Mouse (Mus musculus) limb, embryonic 14.5 days (tissue): ENCODE data around the gene Bloc1s1. TPM values are rescaled to one million over a fixed set of nuclear protein-coding genes. Genes with fewer than 3 reads are reported as not detected.

ENCODE experiments used
- ATAC-seq: fragments of 200-750 bp; cut with Nextera tagmentation; 2 replicates; pipeline ENCODE4 v1.8.0; 2017; ENCODE audit warnings: low read depth, moderate number of reproducible peaks, moderate TSS enrichment; ENCODE audit not compliant: low FRiP score
- DNase-seq: peaks from one replicate; pipeline ENCODE4 v3.0.0-alpha.2; 2015; ENCODE audit warnings: low spot score
- H3K27ac ChIP-seq: fragments of 300-500 bp; sonication (generic); replicated peaks from 2 replicates; pipeline ENCODE4 v1.5.1; 2014; ENCODE audit warnings: low read depth, mild to moderate bottlenecking, low read length, moderate library complexity, mixed read lengths
- H3K27me3 ChIP-seq: fragments of 300-500 bp; sonication (generic); 2 replicates; pipeline ENCODE4 v1.6.1; 2014; ENCODE audit warnings: low read length, mixed read lengths; ENCODE audit not compliant: control insufficient read depth, insufficient read depth
- H3K36me3 ChIP-seq: fragments of 300-500 bp; sonication (generic); 2 replicates; pipeline ENCODE4 v1.6.1; 2014; ENCODE audit warnings: mild to moderate bottlenecking, low read length, moderate library complexity, mixed read lengths; ENCODE audit not compliant: control insufficient read depth, insufficient read depth
- H3K4me1 ChIP-seq: fragments of 300-500 bp; sonication (generic); 2 replicates; pipeline ENCODE4 v1.6.1; 2014; ENCODE audit warnings: antibody characterized with exemption, low read length, mixed read lengths; ENCODE audit not compliant: control insufficient read depth, insufficient read depth
- H3K4me2 ChIP-seq: fragments of 300-500 bp; sonication (generic); replicated peaks from 2 replicates; pipeline ENCODE4 v1.6.1; 2014; ENCODE audit warnings: low read depth, mild to moderate bottlenecking, low read length, moderate library complexity; ENCODE audit not compliant: severe bottlenecking
- H3K4me3 ChIP-seq: fragments of 300-500 bp; sonication (generic); replicated peaks from 2 replicates; pipeline ENCODE4 v1.5.1; 2014; ENCODE audit warnings: low read length
- H3K9ac ChIP-seq: fragments of 300-500 bp; sonication (generic); 2 replicates; pipeline ENCODE4 v1.6.1; 2014; ENCODE audit warnings: mild to moderate bottlenecking, low read depth, low read length, moderate library complexity; ENCODE audit not compliant: severe bottlenecking
- H3K9me3 ChIP-seq: fragments of 300-500 bp; sonication (generic); 2 replicates; pipeline ENCODE4 v1.6.1; 2016; ENCODE audit warnings: low read length; ENCODE audit not compliant: control insufficient read depth
- POLR2A ChIP-seq: fragments of 200-500 bp; IDR thresholded peaks from 2 replicates; pipeline ENCODE4 v1.8.0; 2012; ENCODE audit warnings: inconsistent platforms, mild to moderate bottlenecking, moderate library complexity, borderline replicate concordance; ENCODE audit not compliant: insufficient read depth, insufficient read length; ENCODE audit errors: extremely low read depth
- WGBS: fragments of 180-500 bp; shearing (Covaris S2); extraction: QIAGEN DNeasy Blood & Tissue Kit; methylation state at CpG from one replicate; pipeline ENCODE4 v1.1.7; 2014; 5-methylcytosine and 5-hydroxymethylcytosine counted together
- polyA plus RNA-seq, 2 experiments: library from polyadenylated mRNA; depleted of rRNA in 1 of 2; stranded (reverse) in 1 of 2; unstranded in 1 of 2; fragments of >200 nt; fragmentation: Nextera tagmentation in 1 of 2; extraction: Ambion mirVana in 1 of 2; gene quantifications; 2 replicates each; pipeline versions ENCODE4 v1.2.1 to v1.2.3; 2012 to 2014

Gene Bloc1s1
- polyA plus RNA-seq, 2 experiments, result 262 to 285 TPM

DNA sequence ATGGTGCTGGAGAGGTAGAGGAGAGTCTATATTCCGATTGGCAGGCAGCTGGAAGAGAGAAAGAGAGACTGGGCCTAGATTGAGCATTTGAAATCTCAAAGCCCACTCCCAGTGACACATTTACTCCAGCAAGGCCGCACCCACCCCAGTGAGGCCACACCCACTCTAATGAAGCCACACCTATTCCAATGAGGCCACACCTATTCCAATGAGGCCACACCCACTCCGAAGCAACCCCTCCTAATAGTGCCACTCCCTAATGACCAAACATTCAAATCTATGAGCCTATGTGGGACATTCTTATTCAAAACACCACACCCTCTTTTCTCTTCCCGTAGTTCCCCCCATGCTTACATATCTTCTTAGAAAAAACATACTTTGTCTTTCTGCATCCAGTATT, 23.7 kb upstream of the Bloc1s1 start:
- no peak overlapping the region for H3K4me2 ChIP-seq
- H3K9me3 ChIP-seq, result no peaks in the 10 kb centered on the region
- no peaks in the 10 kb centered on the region for H3K36me3 ChIP-seq
- H3K9ac ChIP-seq, result no peak overlapping the region
- DNase-seq (no peak), ATAC-seq (no peak)
- H3K27ac ChIP-seq, result no peak overlapping the region
- H3K4me3 ChIP-seq, result no peak overlapping the region
- H3K27me3 ChIP-seq, result no peaks in the 10 kb centered on the region
- no peak for TF ChIP-seq POLR2A
- H3K4me1 ChIP-seq, result no peaks in the 10 kb centered on the region
- 87% methylated on average over 4 of the region's 4 CpGs for WGBS

DNA sequence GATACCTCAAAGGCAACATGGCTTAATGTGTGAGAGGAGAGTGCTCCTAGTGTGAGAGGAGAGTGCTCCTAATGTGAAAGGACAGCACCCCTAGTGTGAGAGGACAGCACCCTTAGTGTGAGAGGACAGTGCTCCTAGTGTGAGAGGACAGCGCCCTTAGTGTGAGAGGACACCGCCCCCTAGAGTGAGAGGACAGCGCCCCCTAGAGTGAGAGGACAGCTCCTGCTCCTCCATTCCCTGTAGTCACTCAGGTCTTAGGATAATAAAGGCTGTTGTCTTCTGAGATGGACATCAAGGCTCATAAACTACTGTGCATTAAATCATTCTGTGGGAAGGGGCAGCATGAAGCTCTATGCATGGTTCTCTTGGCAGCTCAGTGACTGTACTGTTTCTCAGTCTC, 21.8 kb upstream of the Bloc1s1 start:
- DNase-seq (no peak), ATAC-seq (no peak)
- Histone ChIP-seq H3K4me1 (no peaks in the 10 kb centered on the region), H3K4me2 (no peak overlapping the region), H3K27me3 (no peaks in the 10 kb centered on the region), H3K9me3 (no peaks in the 10 kb centered on the region), H3K9ac (no peak overlapping the region), H3K36me3 (no peaks in the 10 kb centered on the region), H3K27ac (no peak overlapping the region), H3K4me3 (no peak overlapping the region)
- 17% methylated on average over 3 of the region's 3 CpGs for WGBS
- TF ChIP-seq POLR2A, result no peak

DNA sequence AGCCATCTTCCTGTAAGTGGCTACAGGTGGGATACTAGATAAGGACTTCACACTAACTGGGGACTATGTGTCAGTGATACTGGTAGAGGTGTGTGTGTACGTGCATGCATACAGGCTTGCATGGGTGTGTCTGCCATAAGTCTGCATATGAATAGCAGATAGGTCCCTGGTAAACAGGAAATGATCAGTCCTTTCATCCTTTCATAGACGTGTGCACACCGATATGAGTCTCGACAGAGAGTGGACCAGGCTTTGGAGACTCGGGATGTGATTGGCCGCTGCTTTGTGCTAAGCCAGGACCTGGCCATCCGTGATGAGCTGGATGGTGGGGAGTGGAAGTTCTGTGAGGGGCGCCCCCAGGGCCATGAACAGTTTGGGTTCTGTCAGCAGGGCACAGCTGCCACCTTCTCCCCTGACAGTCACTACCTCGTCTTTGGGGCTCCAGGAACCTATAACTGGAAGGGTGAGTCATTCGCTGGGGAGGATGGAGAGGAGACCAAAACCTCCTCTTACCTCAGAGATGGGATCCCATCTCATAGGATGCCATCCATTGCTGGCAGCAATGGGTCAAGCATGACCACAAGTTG, 16.7 kb upstream of the Bloc1s1 start:
- no peak overlapping the region for H3K9ac ChIP-seq
- H3K27me3 ChIP-seq, result 0 out of 2 replicates have a peak, but pooled peaks cover 7% of the 10 kb centered on the region
- no peak for DNase-seq
- 85% methylated on average over 10 of the region's 10 CpGs for WGBS
- H3K4me1 ChIP-seq, result no peaks in the 10 kb centered on the region
- no peak overlapping the region for H3K27ac ChIP-seq
- ATAC-seq, result no peak
- H3K4me2 ChIP-seq, result no peak overlapping the region
- no peaks in the 10 kb centered on the region for H3K9me3 ChIP-seq
- no peak overlapping the region for H3K4me3 ChIP-seq
- no peaks in the 10 kb centered on the region for H3K36me3 ChIP-seq
- no peak for TF ChIP-seq POLR2A

DNA sequence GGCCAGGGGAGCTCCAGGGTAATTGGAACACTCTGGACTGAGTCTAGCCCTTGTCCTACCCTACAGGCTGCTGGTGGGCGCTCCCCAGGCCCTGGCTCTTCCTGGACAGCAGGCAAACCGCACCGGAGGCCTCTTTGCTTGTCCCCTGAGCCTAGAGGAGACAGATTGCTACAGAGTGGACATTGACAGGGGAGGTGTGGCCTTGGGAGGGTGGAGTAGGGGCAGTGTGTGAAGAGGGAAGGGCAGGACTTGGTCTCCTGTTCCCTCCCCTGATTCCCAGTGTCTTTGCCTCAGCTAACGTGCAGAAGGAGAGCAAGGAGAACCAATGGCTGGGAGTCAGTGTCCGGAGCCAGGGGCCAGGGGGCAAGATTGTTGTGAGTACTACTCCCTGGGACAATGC, 15.1 kb upstream of the Bloc1s1 start:
- Histone ChIP-seq H3K4me3 (no peak overlapping the region), H3K27ac (no peak overlapping the region), H3K4me1 (peaks cover 2% of the 10 kb centered on the region; the same call in 1 of the 2 replicates), H3K9ac (no peak overlapping the region), H3K36me3 (no peaks in the 10 kb centered on the region), H3K4me2 (no peak overlapping the region), H3K9me3 (no peaks in the 10 kb centered on the region), H3K27me3 (peaks cover 22% of the 10 kb centered on the region)
- TF ChIP-seq POLR2A, result no peak
- WGBS, result 68% methylated on average over 5 of the region's 5 CpGs
- DNase-seq (no peak), ATAC-seq (no peak)

DNA sequence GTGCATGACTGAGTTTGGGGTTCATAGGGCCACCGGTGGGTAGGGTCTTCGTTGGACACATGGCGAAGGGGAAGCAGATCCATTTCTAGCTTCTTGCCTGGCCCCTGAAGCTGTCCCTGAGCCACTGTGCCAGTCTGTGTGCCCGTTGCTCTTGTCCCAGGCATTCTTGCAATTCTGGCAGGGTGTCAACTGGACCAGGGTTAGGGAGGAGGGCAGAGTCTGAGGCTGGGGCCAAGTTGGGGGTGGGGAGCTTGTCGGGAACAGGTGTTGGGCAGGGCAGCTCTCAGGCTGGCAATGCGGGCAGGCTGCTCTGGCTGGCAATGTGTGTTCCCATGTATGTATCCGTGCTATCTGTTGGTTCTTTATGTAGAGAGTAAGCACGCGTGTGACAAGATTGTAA, 14.6 kb upstream of the Bloc1s1 start:
- ATAC-seq, result no peak
- no peak overlapping the region for H3K4me3 ChIP-seq
- H3K9ac ChIP-seq, result no peak overlapping the region
- H3K27ac ChIP-seq, result no peak overlapping the region
- no peak overlapping the region for H3K4me2 ChIP-seq
- H3K27me3 ChIP-seq, result peaks cover 27% of the 10 kb centered on the region
- H3K36me3 ChIP-seq, result no peaks in the 10 kb centered on the region
- TF ChIP-seq POLR2A, result no peak
- no peak for DNase-seq
- H3K9me3 ChIP-seq, result no peaks in the 10 kb centered on the region
- 77% methylated on average over 9 of the region's 9 CpGs for WGBS
- peaks cover 3% of the 10 kb centered on the region; the same call in 1 of the 2 replicates for H3K4me1 ChIP-seq
